Mouse (Mus musculus): ENCODE results near the gene Trio.

DNA sequence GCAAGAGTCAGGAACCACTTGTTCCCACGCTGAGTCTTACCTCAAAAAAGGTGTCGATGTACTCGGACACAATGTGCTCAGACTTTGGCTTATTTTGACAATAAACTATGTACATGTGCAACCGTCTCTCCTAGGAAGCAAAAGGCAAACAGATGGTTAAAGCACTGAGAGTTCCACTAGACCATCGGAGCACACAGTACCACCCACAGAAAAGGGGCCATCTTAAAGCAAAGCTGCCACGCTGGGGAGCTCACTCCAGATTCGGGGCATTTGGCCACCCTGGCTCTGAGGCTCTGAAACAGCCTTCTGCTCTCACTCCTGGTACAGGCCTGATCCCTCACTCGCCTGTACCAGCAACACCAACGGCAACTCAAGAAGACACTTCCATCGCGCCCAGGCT is 269.2 kb downstream of the Trio start:
- TF ChIP-seq POLR2A (IDR thresholded peaks at IDR 0.05; ENCODE audit: low read depth, low read length) (no peak), CTCF (IDR thresholded peaks at IDR 0.05; ENCODE audit: borderline replicate concordance, insufficient read depth, low read length) (no peak)

Measured in embryonic fibroblast, embryonic 13.5 days (primary cell).